Comparison of ENCODE assay signal across 8 mouse cellular contexts in genomic region chr10:120377327-120377752, GRCm38 (mm10).
DNase-seq lines count a peak whose midpoint lies in the region; ATAC-seq and TF ChIP-seq lines count a peak whose summit lies in the region.

No protein-coding gene starts in this region.

- H3K27me3 ChIP-seq in embryonic facial prominence, embryonic 12.5 days = no peaks in the 10 kb centered on the region
- H3K27me3 ChIP-seq in heart, adult 2 months (ENCODE audit: control insufficient read depth, insufficient read depth, low read length) = no peaks in the 10 kb centered on the region
- no peaks in the 10 kb centered on the region for H3K27me3 ChIP-seq in midbrain, embryonic 15.5 days (replicated peaks)
- no peaks in the 10 kb centered on the region for H3K27me3 ChIP-seq in stomach, postnatal 0 days (ENCODE audit: control insufficient read depth, insufficient read depth, low read length)

- peaks cover 28% of the 10 kb centered on the region for H3K4me1 ChIP-seq in embryonic facial prominence, embryonic 12.5 days
- H3K4me1 ChIP-seq in heart, adult 2 months (ENCODE audit: control insufficient read depth, insufficient read depth, low read length) = peaks cover 4% of the 10 kb centered on the region
- peaks cover 10% of the 10 kb centered on the region for H3K4me1 ChIP-seq in midbrain, embryonic 15.5 days
- H3K4me1 ChIP-seq in stomach, postnatal 0 days (replicated peaks; ENCODE audit: control insufficient read depth, insufficient read depth) = no peaks in the 10 kb centered on the region

- no peak for TF ChIP-seq EP300 in heart, adult 2 months (IDR thresholded peaks at IDR 0.05; ENCODE audit: insufficient read depth, low read depth, low read length)
- TF ChIP-seq EP300 in stomach, postnatal 0 days (optimal IDR thresholded peaks at IDR 0.05) = no peak

- H3K9me3 ChIP-seq in embryonic facial prominence, embryonic 12.5 days = no peaks in the 10 kb centered on the region
- no peaks in the 10 kb centered on the region for H3K9me3 ChIP-seq in midbrain, embryonic 15.5 days
- H3K9me3 ChIP-seq in stomach, postnatal 0 days (ENCODE audit: control insufficient read depth, low read length) = no peaks in the 10 kb centered on the region

- H3K36me3 ChIP-seq in embryonic facial prominence, embryonic 12.5 days = peaks cover 6% of the 10 kb centered on the region; the same call in 1 of the 2 replicates
- H3K36me3 ChIP-seq in heart, adult 2 months (ENCODE audit: control insufficient read depth, insufficient read depth, low read length) = no peaks in the 10 kb centered on the region
- no peaks in the 10 kb centered on the region for H3K36me3 ChIP-seq in midbrain, embryonic 15.5 days (replicated peaks)
- H3K36me3 ChIP-seq in stomach, postnatal 0 days (ENCODE audit: control insufficient read depth, insufficient read depth, low read length) = no peaks in the 10 kb centered on the region

- no peak overlapping the region for H3K4me3 ChIP-seq in embryonic facial prominence, embryonic 12.5 days
- H3K4me3 ChIP-seq in heart, adult 2 months = 0 out of 2 replicates have a peak overlapping the region, but pooled peaks have one; percentile 5
- H3K4me3 ChIP-seq in midbrain, embryonic 15.5 days = no peak overlapping the region
- H3K4me3 ChIP-seq in stomach, postnatal 0 days (ENCODE audit: low read depth, low read length) = 0 out of 2 replicates have a peak overlapping the region, but pooled peaks have one; percentile 8

- no peak overlapping the region for H3K9ac ChIP-seq in embryonic facial prominence, embryonic 12.5 days
- H3K9ac ChIP-seq in heart, adult 2 months (ENCODE audit: low read depth, low read length) = no peak overlapping the region
- no peak overlapping the region for H3K9ac ChIP-seq in midbrain, embryonic 15.5 days
- no peak overlapping the region for H3K9ac ChIP-seq in stomach, postnatal 0 days (ENCODE audit: low read length)

- TF ChIP-seq CTCF in heart, adult 2 months (IDR thresholded peaks at IDR 0.05) = no peak
- no peak for TF ChIP-seq CTCF in stomach, postnatal 0 days (IDR thresholded peaks at IDR 0.05; ENCODE audit: low read depth)

- peak; percentile 71; the same call in 1 of the 2 replicates for ATAC-seq in embryonic facial prominence, embryonic 12.5 days (ENCODE audit: insufficient number of reproducible peaks, insufficient read depth, low FRiP score, low TSS enrichment)
- peak; percentile 93 for ATAC-seq in midbrain, embryonic 15.5 days (replicated peaks)
- peak; percentile 49; the same call in 1 of the 2 replicates for ATAC-seq in stomach, postnatal 0 days (ENCODE audit: low FRiP score, low TSS enrichment)

- no peaks in the 10 kb centered on the region for H3K79me2 ChIP-seq in heart, adult 2 months (replicated peaks; ENCODE audit: control insufficient read depth, insufficient read depth, low read length)

- intact Hi-C loops in heart, adult 2 months (cut with DNase I) = no loop called here
- intact Hi-C loops in left cerebral cortex, postnatal 10 days (cut with DNase I) = no loop called here

- DNase-seq in gastrocnemius, adult 18-20 months (ENCODE audit: low spot score) = peak; percentile 6
- no peak for DNase-seq in gastrocnemius, adult 8-10 months (ENCODE audit: low spot score in 2 of 2)
- DNase-seq in heart, adult 2 months = peak; percentile 74 to 76
- DNase-seq in kidney, adult 18-20 months = peak; percentile 86
- peak; percentile 87 to 90 for DNase-seq in left cerebral cortex, postnatal 10 days (ENCODE audit: extremely low spot score in 1 of 2, low spot score in 2 of 2)
- DNase-seq in stomach, postnatal 0 days (ENCODE audit: low spot score) = peak; percentile 64

- peak overlapping the region; percentile 66 for H3K27ac ChIP-seq in embryonic facial prominence, embryonic 12.5 days
- no peak overlapping the region for H3K27ac ChIP-seq in heart, adult 2 months
- H3K27ac ChIP-seq in midbrain, embryonic 15.5 days = no peak overlapping the region
- H3K27ac ChIP-seq in stomach, postnatal 0 days (replicated peaks) = no peak overlapping the region

- peak overlapping the region; percentile 20; the same call in 1 of the 2 replicates for H3K4me2 ChIP-seq in embryonic facial prominence, embryonic 12.5 days (replicated peaks)
- peak overlapping the region; percentile 24 for H3K4me2 ChIP-seq in midbrain, embryonic 15.5 days
- H3K4me2 ChIP-seq in stomach, postnatal 0 days (replicated peaks; ENCODE audit: low read depth) = peak overlapping the region; percentile 32

- TF ChIP-seq POLR2A in heart, adult 2 months (IDR thresholded peaks at IDR 0.05; ENCODE audit: insufficient read depth, low read depth, low read length) = no peak

- 25% methylated on average over 19 of the region's 19 CpGs for WGBS in embryonic facial prominence, embryonic 12.5 days
- 5% methylated on average over 19 of the region's 19 CpGs for WGBS in heart, adult 2 months
- 14% methylated on average over 19 of the region's 19 CpGs for WGBS in midbrain, embryonic 15.5 days
- WGBS in stomach, postnatal 0 days = 16% methylated on average over 19 of the region's 19 CpGs

Comparison
In these comparisons a context has a peak if more than half of its experiments do, and no peak if none do; other contexts are left out.
1. DNase-seq: peak in gastrocnemius, adult 18-20 months (single experiment), heart, adult 2 months (2 of 2), kidney, adult 18-20 months (single experiment), left cerebral cortex, postnatal 10 days (2 of 2) and stomach, postnatal 0 days (single experiment); none in gastrocnemius, adult 8-10 months (0 of 2).
2. H3K4me3 ChIP-seq: peak in heart, adult 2 months (single experiment) and stomach, postnatal 0 days (single experiment); none in embryonic facial prominence, embryonic 12.5 days (single experiment) and midbrain, embryonic 15.5 days (single experiment).
3. Peak in every context shown above with its lines, with median percentiles within 50 percentile points of each other: ATAC-seq and H3K4me2 ChIP-seq.